Mouse (Mus musculus) neutrophil, adult 65 days (primary cell): ENCODE measurements around the gene Grm1. TPM values are rescaled to one million over a fixed set of nuclear protein-coding genes. Genes with fewer than 3 reads are reported as not detected.

ENCODE experiments used
- total RNA-seq: library from RNA; stranded (reverse); gene quantifications from 2 replicates; pipeline ENCODE4 v1.2.4, GENCODE M21; 2023

Grm1 gene
- 0.54 and 0.60 TPM in 2 replicates for total RNA-seq

DNA sequence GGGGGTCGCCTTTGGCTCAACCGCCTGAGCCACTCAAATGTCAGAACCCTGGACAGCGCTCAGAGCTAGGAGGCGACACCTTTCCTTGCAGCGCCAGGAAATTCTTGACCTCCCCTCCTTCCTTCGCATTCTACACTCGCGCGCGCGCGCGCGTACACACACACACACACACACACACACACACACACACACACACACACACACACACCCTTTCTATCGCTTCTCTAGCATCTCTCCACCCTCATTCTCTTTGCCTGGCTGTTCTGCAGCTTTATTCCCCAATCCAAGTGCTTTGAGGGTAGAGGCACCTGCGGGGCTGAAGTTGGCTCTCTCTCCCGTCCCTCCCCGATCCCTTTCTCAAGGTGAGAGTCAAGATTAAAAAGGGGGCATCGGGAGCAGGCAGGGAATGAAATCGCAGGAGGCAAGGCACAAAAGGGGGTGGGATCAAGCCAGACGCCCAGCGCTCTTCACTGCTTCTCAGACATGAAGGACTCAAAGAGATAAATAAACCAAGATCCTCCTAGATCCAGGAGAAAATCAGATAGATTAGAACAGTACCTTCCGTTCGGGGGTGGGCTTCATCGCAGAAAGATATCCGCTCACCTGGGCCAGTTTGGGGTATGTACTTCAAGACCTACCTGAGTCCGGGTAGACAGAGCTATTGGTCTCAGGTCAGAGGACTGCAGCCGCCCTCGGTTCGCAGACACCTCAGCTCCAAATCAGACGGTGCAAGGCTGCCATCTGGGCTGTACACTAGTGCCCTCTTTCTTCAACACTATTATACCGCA is at the start of gene Grm1:
Gene Grm1 (minus strand): TSS at position 746 of the 788 bp plus-strand sequence.

DNA sequence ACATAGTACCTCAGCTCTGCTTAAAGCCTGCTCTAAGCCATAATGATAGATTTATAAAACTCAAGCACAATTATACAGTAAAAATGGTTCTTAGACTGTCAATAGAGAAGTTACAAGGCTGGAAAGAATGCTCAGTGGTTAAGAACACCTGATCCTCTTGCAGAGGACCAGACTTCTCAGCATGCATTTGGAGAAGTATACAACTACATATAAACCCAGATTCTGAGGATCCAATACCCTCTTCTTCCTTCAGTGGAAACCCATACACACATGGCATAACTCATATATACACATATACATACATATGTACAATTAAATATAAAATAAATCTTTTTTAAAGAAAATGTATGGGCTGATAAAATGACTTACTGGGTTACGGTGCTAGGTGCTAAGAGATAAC is 401.1 kb downstream of the Grm1 start, which contains the start of gene Gm10944:
Gene Gm10944 (plus strand): TSS at position 301 of the 400 bp plus-strand sequence.

Other genes with a start within 250 kb of the Grm1 start
- gene Shprh, start 67.1 kb upstream of the Grm1 start, total RNA-seq, result 10.8 and 14.1 TPM in 2 replicates
- gene Fbxo30, start 199.0 kb upstream of the Grm1 start, total RNA-seq, result 38.4 and 52.2 TPM in 2 replicates